Mouse (Mus musculus) kidney, postnatal 0 days (tissue): Measurements from ENCODE around the gene Mfrp. TPM values are rescaled to one million over a fixed set of nuclear protein-coding genes. Genes with fewer than 3 reads are reported as not detected.

Experiments
- ATAC-seq: fragments of 200-750 bp; cut with Nextera tagmentation; replicated peaks from 2 replicates; pipeline ENCODE4 v1.8.0; 2017; ENCODE audit warnings: low read depth, moderate number of reproducible peaks, moderate TSS enrichment, moderate library complexity; ENCODE audit not compliant: low FRiP score
- DNase-seq: peaks from one replicate; pipeline ENCODE4 v3.0.0-alpha.2; 2016; ENCODE audit warnings: low spot score
- H3K27ac ChIP-seq: fragments of 300-500 bp; sonication (generic); 2 replicates; pipeline ENCODE4 v1.5.1; 2014; ENCODE audit warnings: mild to moderate bottlenecking
- H3K27me3 ChIP-seq: fragments of 300-500 bp; sonication (generic); 2 replicates; pipeline ENCODE4 v1.6.1; 2014; ENCODE audit warnings: low read length, mixed read lengths; ENCODE audit not compliant: insufficient read depth
- H3K36me3 ChIP-seq: fragments of 300-500 bp; sonication (generic); 2 replicates; pipeline ENCODE4 v1.6.1; 2014; ENCODE audit warnings: low read length, mixed read lengths; ENCODE audit not compliant: insufficient read depth
- H3K4me1 ChIP-seq: fragments of 300-500 bp; sonication (generic); replicated peaks from 2 replicates; pipeline ENCODE4 v1.6.1; 2014; ENCODE audit warnings: antibody characterized with exemption, low read length, mixed read lengths; ENCODE audit not compliant: insufficient read depth
- H3K4me2 ChIP-seq: fragments of 300-500 bp; sonication (generic); 2 replicates; pipeline ENCODE4 v1.6.1; 2014; ENCODE audit warnings: mild to moderate bottlenecking, low read length, moderate library complexity, mixed read lengths
- H3K4me3 ChIP-seq: fragments of 300-500 bp; sonication (generic); replicated peaks from 2 replicates; pipeline ENCODE4 v1.5.1; 2014; ENCODE audit warnings: low read depth, low read length
- H3K9ac ChIP-seq: fragments of 300-500 bp; sonication (generic); 2 replicates; pipeline ENCODE4 v1.6.1; 2014; ENCODE audit warnings: low read depth, low read length
- H3K9me3 ChIP-seq: fragments of 300-500 bp; sonication (generic); replicated peaks from 2 replicates; pipeline ENCODE4 v1.6.1; 2016; ENCODE audit warnings: low read length, inconsistent platforms, mixed read lengths
- CTCF ChIP-seq: IDR thresholded peaks from 2 replicates; pipeline ENCODE4 v1.5.1; 2016; ENCODE audit warnings: antibody characterized with exemption, low read depth, mild to moderate bottlenecking, moderate library complexity
- WGBS: fragments of 180-500 bp; shearing (Covaris S2); extraction: QIAGEN DNeasy Blood & Tissue Kit; methylation state at CpG from one replicate; pipeline ENCODE4 v1.1.7; 2014; 5-methylcytosine and 5-hydroxymethylcytosine counted together
- polyA plus RNA-seq: library from polyadenylated mRNA; unstranded; fragments of >200 nt; fragmentation: Nextera tagmentation; extraction: Ambion mirVana; gene quantifications from 2 replicates; pipeline ENCODE4 v1.2.1, GENCODE M21; 2015

Mfrp gene
- polyA plus RNA-seq, 1 experiment from 2014 or later = 0.16 TPM

DNA sequence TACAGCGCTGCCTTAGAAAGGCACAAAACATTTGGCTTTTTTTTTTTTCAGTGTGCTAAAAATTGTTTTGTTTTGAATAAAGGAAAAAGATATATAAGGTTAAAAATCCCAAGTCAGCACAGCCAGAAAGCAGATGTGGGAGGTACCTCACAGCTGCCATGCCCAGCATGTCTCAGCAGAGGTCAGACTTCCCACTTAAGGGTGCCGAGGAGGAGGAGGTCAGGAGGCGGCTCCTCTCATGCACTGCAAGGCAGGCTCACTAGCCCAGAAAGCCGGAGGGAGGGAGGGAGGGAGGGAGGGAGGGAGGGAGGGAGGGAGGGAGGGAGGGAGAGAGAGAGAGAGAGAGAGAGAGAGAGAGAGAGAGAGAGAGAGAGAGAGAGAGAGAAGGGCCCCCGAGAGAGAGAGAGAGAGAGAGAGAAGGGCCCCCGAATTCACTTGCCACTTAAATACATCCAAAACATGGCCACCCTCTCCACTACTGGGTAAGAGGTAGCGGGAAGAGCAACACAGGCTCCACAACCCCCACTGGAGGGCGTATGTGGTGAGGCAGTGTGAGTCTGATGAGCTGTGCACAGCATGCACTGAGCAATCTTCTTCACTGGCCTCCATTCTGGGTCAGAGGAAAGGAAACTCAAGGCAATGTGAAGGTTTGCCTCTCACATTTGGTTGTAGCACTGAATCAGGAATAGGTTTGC, 42.6 kb downstream of the Mfrp start:
- Histone ChIP-seq H3K4me1 (no peaks in the 10 kb centered on the region), H3K36me3 (0 out of 2 replicates have a peak, but pooled peaks cover 33% of the 10 kb centered on the region), H3K9me3 (no peaks in the 10 kb centered on the region), H3K4me2 (no peak overlapping the region), H3K27me3 (no peaks in the 10 kb centered on the region), H3K27ac (0 out of 2 replicates have a peak overlapping the region, but pooled peaks have one; percentile 42), H3K9ac (0 out of 2 replicates have a peak overlapping the region, but pooled peaks have one; percentile 8), H3K4me3 (no peak overlapping the region)
- ATAC-seq (peak; percentile 81), DNase-seq (peak; percentile 81)
- peak; percentile 42 for TF ChIP-seq CTCF
- 29% methylated on average over 7 of the region's 8 CpGs for WGBS

DNA sequence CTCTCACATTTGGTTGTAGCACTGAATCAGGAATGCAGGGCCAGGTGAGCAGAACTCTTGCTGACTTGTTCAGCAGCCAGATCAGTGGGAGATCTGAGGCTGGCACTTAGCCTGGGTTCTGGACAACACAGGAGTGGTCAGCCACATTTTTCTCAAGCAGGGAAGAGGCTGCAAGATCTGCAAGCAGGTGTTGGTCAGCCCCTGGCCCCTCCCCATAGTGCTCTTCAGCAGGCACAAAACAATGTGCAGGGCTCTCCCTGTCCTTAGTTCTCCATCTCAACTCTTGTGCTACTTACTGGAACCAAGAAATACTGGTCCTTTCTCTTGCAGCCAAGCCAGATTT, 43.2 kb downstream of the Mfrp start:
- Histone ChIP-seq H3K4me3 (no peak overlapping the region), H3K4me1 (no peaks in the 10 kb centered on the region), H3K27me3 (no peaks in the 10 kb centered on the region), H3K27ac (0 out of 2 replicates have a peak overlapping the region, but pooled peaks have one; percentile 25), H3K4me2 (no peak overlapping the region), H3K36me3 (0 out of 2 replicates have a peak, but pooled peaks cover 28% of the 10 kb centered on the region), H3K9ac (0 out of 2 replicates have a peak overlapping the region, but pooled peaks have one; percentile 8), H3K9me3 (no peaks in the 10 kb centered on the region)
- no peak for TF ChIP-seq CTCF
- DNase-seq (no peak), ATAC-seq (no peak; the same call in 1 of the 2 replicates)

DNA sequence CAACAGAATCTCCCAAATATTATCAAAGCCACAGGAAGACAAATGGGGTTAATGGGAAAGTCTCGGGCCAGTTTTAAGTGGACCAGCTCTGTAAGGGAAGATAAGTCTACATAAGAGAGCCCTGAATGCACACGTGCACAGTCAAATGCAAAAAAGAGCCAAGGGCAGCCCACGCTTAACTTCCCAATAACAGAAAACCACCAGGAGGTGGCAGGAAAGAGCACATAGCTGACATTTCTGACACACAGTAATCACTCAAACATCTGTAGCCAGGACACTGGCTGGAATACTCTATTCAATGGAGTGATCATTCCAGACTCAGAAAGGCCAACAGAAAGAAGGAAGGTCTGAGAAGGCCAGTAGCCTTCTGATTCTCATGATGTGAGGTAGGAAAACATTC, 45.8 kb downstream of the Mfrp start:
- peak; percentile 28 for DNase-seq

More for the DNA sequence above, 45.8 kb downstream of the Mfrp start:
- H3K4me2 ChIP-seq = no peak overlapping the region
- no peak overlapping the region for H3K4me3 ChIP-seq
- WGBS = 66% methylated on average over 3 of the region's 3 CpGs
- H3K9me3 ChIP-seq = no peaks in the 10 kb centered on the region
- no peak overlapping the region for H3K9ac ChIP-seq
- no peak overlapping the region for H3K27ac ChIP-seq
- no peak for ATAC-seq
- no peaks in the 10 kb centered on the region for H3K4me1 ChIP-seq
- 0 out of 2 replicates have a peak, but pooled peaks cover 14% of the 10 kb centered on the region for H3K36me3 ChIP-seq
- TF ChIP-seq CTCF = peak; percentile 62
- no peaks in the 10 kb centered on the region for H3K27me3 ChIP-seq

Other genes starting within 250 kb of the Mfrp start
- 9.9 and 13.6 TPM in 2 replicates for gene Thy1, start 58.3 kb upstream of the Mfrp start, polyA plus RNA-seq
- gene Usp2, start 34.7 kb upstream of the Mfrp start, polyA plus RNA-seq = 62.9 and 72.1 TPM in 2 replicates
- gene C1qtnf5, start 5.5 kb downstream of the Mfrp start, polyA plus RNA-seq = 9.7 and 12.3 TPM in 2 replicates
- gene Gm49380, start 11.8 kb downstream of the Mfrp start, polyA plus RNA-seq = not detected in 2 replicates
- 46.6 and 49.7 TPM in 2 replicates for gene Rnf26, start 11.8 kb downstream of the Mfrp start, polyA plus RNA-seq
- 46.3 and 46.6 TPM in 2 replicates for gene Mcam, start 32.7 kb downstream of the Mfrp start, polyA plus RNA-seq
- 9.9 and 10.4 TPM in 2 replicates for gene Cbl, start 132.3 kb downstream of the Mfrp start, polyA plus RNA-seq
- gene Ccdc153, start 138.9 kb downstream of the Mfrp start, polyA plus RNA-seq = not detected in 2 replicates
- 16.0 and 16.7 TPM in 2 replicates for gene Pdzd3, start 149.7 kb downstream of the Mfrp start, polyA plus RNA-seq
- 6.8 and 7.2 TPM in 2 replicates for gene Nlrx1, start 166.9 kb downstream of the Mfrp start, polyA plus RNA-seq
- 1.0 and 1.6 TPM in 2 replicates for gene Abcg4, start 186.9 kb downstream of the Mfrp start, polyA plus RNA-seq
- 14.9 and 18.5 TPM in 2 replicates for gene Hinfp, start 203.9 kb downstream of the Mfrp start, polyA plus RNA-seq
- 11.6 and 13.0 TPM in 2 replicates for gene C2cd2l, start 218.6 kb downstream of the Mfrp start, polyA plus RNA-seq
- 32.2 and 33.6 TPM in 2 replicates for gene Dpagt1, start 224.3 kb downstream of the Mfrp start, polyA plus RNA-seq
- gene H2afx, start 233.0 kb downstream of the Mfrp start, polyA plus RNA-seq = 186 and 205 TPM in 2 replicates
- 88.2 and 95.8 TPM in 2 replicates for gene Hmbs, start 242.5 kb downstream of the Mfrp start, polyA plus RNA-seq